Mouse (Mus musculus): ENCODE results near the gene Prkar1a. TPM values are rescaled to one million over a fixed set of nuclear protein-coding genes. Genes with fewer than 3 reads are reported as not detected.

Prkar1a gene
- 432 and 435 TPM in 2 replicates for polyA plus RNA-seq (2014; fragmentation: Nextera tagmentation; extraction: Ambion mirVana)

DNA sequence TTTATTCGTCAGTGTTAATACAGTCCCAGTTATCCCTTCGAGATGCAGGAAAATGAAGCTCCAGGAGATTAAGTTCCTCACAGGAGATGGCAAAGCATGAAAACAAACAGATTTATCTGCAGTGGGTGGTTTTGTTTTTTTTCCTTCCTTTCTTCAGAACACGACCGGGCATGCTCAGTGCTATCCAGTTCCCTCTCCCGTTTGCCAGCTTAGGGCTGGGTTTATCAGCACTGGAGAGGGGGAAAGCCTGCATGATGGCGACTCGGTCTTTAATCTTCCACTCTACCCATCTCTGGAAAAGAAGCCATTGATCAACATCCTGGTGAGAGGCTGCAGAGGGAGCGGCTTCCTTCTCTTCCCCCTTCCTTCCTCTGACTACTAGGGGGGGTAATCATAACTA, at the start of gene Prkar1a:
Prkar1a (plus strand) TSS at position 200 of the 400 bp plus-strand sequence.
- Histone ChIP-seq H3K9me3 (ENCODE audit: control insufficient read depth, low read length) (no peaks in the 10 kb centered on the region), H3K27me3 (replicated peaks; ENCODE audit: control insufficient read depth, insufficient read depth, low read length) (no peaks in the 10 kb centered on the region), H3K4me1 (ENCODE audit: control insufficient read depth, insufficient read depth, low read length) (peaks cover 23% of the 10 kb centered on the region), H3K4me2 (ENCODE audit: low read depth, low read length) (peak within 1 kb of the TSS; percentile 93), H3K4me3 (ENCODE audit: low read depth, low read length) (peak within 1 kb of the TSS; percentile 73), H3K9ac (ENCODE audit: low read depth, low read length) (peak within 1 kb of the TSS; percentile 98), H3K27ac (replicated peaks; ENCODE audit: low read depth, low read length) (peak within 1 kb of the TSS; percentile 97), H3K36me3 (ENCODE audit: control insufficient read depth, insufficient read depth, low read length) (peaks cover 10% of the 10 kb centered on the region)
- 19% methylated on average over 8 of the region's 8 CpGs for WGBS
- ATAC-seq (ENCODE audit: low read depth): no peak
- DNase-seq (ENCODE audit: low spot score): peak; percentile 26

- ATAC-seq (ENCODE audit: low read depth): no peak
- H3K9ac ChIP-seq (ENCODE audit: low read depth, low read length): no peak overlapping the region
- no peak overlapping the region for H3K27ac ChIP-seq (replicated peaks; ENCODE audit: low read depth, low read length)
- 82% methylated on average over 6 of the region's 6 CpGs for WGBS
- no peaks in the 10 kb centered on the region for H3K9me3 ChIP-seq (ENCODE audit: control insufficient read depth, low read length)
- H3K4me2 ChIP-seq (ENCODE audit: low read depth, low read length): no peak overlapping the region
- no peak for DNase-seq (ENCODE audit: low spot score)
- peaks cover 13% of the 10 kb centered on the region; the same call in 1 of the 2 replicates for H3K36me3 ChIP-seq (ENCODE audit: control insufficient read depth, insufficient read depth, low read length)
- H3K27me3 ChIP-seq (replicated peaks; ENCODE audit: control insufficient read depth, insufficient read depth, low read length): no peaks in the 10 kb centered on the region
- H3K4me1 ChIP-seq (ENCODE audit: control insufficient read depth, insufficient read depth, low read length): peaks cover 11% of the 10 kb centered on the region
- H3K4me3 ChIP-seq (ENCODE audit: low read depth, low read length): no peak overlapping the region
Observed at GRCm38 (mm10) chr11:109607600-109607999, 41.6 kb upstream of the Prkar1a start.

DNA sequence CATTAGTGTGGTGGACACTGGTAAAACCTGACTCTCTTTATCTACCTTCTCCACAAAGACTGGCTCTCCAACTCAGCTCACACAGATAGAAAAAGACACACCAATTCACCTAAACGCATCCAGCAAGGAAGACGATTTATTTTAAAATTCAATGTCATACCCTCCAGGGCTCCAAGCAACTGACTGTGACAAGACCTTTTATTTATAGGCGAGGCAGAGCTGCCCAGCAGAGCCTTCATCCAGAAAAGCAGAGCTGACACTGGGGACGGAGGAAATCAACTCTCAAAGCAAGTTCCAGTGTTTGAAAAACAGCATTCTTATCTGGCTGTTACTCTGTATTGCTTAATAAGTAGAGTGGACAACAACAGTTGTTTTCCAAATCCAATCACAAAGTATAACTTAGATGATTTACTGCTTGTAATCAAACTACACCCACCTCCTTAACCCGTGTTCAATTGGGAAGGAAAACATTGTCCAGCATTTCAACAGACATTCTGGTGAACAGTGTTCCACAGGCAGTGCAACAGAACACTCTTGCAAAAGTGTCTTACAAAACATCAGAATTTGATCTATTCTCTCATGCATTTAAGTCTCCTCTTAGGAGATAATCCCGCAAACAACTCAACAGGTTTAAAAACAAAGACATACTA, 40.1 kb upstream of the Prkar1a start:
- no peaks in the 10 kb centered on the region for H3K36me3 ChIP-seq (ENCODE audit: control insufficient read depth, insufficient read depth, low read length)
- DNase-seq (ENCODE audit: low spot score) (no peak), ATAC-seq (ENCODE audit: low read depth) (no peak)
- H3K4me1 ChIP-seq (ENCODE audit: control insufficient read depth, insufficient read depth, low read length): peaks cover 11% of the 10 kb centered on the region
- H3K9ac ChIP-seq (ENCODE audit: low read depth, low read length): no peak overlapping the region
- H3K27ac ChIP-seq (replicated peaks; ENCODE audit: low read depth, low read length): no peak overlapping the region
- WGBS: 64% methylated on average over 6 of the region's 6 CpGs
- no peaks in the 10 kb centered on the region for H3K27me3 ChIP-seq (replicated peaks; ENCODE audit: control insufficient read depth, insufficient read depth, low read length)
- no peaks in the 10 kb centered on the region for H3K9me3 ChIP-seq (ENCODE audit: control insufficient read depth, low read length)
- peak overlapping the region; percentile 64 for H3K4me2 ChIP-seq (ENCODE audit: low read depth, low read length)
- H3K4me3 ChIP-seq (ENCODE audit: low read depth, low read length): peak overlapping the region; percentile 11; the same call in 1 of the 2 replicates

GRCm38 (mm10) chr11:109610046-109610794, 39.0 kb upstream of the Prkar1a start:
- peaks cover 11% of the 10 kb centered on the region for H3K4me1 ChIP-seq (ENCODE audit: control insufficient read depth, insufficient read depth, low read length)
- 3% methylated on average over 9 of the region's 9 CpGs for WGBS
- H3K4me2 ChIP-seq (ENCODE audit: low read depth, low read length): peak overlapping the region; percentile 64
- peak overlapping the region; percentile 87 for H3K27ac ChIP-seq (replicated peaks; ENCODE audit: low read depth, low read length)
- no peaks in the 10 kb centered on the region for H3K36me3 ChIP-seq (ENCODE audit: control insufficient read depth, insufficient read depth, low read length)
- H3K9ac ChIP-seq (ENCODE audit: low read depth, low read length): peak overlapping the region; percentile 82
- ATAC-seq (ENCODE audit: low read depth) (no peak), DNase-seq (ENCODE audit: low spot score) (peak; percentile 46)
- H3K27me3 ChIP-seq (replicated peaks; ENCODE audit: control insufficient read depth, insufficient read depth, low read length): no peaks in the 10 kb centered on the region
- H3K9me3 ChIP-seq (ENCODE audit: control insufficient read depth, low read length): no peaks in the 10 kb centered on the region
- peak overlapping the region; percentile 80 for H3K4me3 ChIP-seq (ENCODE audit: low read depth, low read length)

- ATAC-seq (ENCODE audit: low read depth) (peak; percentile 28), DNase-seq (ENCODE audit: low spot score) (peak; percentile 57)
- H3K27me3 ChIP-seq (replicated peaks; ENCODE audit: control insufficient read depth, insufficient read depth, low read length): no peaks in the 10 kb centered on the region
- peak overlapping the region; percentile 82 for H3K9ac ChIP-seq (ENCODE audit: low read depth, low read length)
- peaks cover 11% of the 10 kb centered on the region for H3K4me1 ChIP-seq (ENCODE audit: control insufficient read depth, insufficient read depth, low read length)
- peak overlapping the region; percentile 64 for H3K4me2 ChIP-seq (ENCODE audit: low read depth, low read length)
- H3K36me3 ChIP-seq (ENCODE audit: control insufficient read depth, insufficient read depth, low read length): no peaks in the 10 kb centered on the region
- H3K9me3 ChIP-seq (ENCODE audit: control insufficient read depth, low read length): no peaks in the 10 kb centered on the region
- H3K4me3 ChIP-seq (ENCODE audit: low read depth, low read length): peak overlapping the region; percentile 80
- H3K27ac ChIP-seq (replicated peaks; ENCODE audit: low read depth, low read length): peak overlapping the region; percentile 87
- WGBS: 0% methylated on average over 20 of the region's 26 CpGs
Observed at GRCm38 (mm10) chr11:109610795-109611302, 38.4 kb upstream of the Prkar1a start.

GRCm38 (mm10) chr11:109611303-109612149, 37.7 kb upstream of the Prkar1a start, which contains the start of gene Wipi1:
Wipi1 (minus strand) TSS chr11:109611967.
- ATAC-seq (ENCODE audit: low read depth) (peak; percentile 95), DNase-seq (ENCODE audit: low spot score) (peak; percentile 99)
- WGBS: 0% methylated on average over 35 of the region's 58 CpGs
- Histone ChIP-seq H3K4me3 (ENCODE audit: low read depth, low read length) (peak within 1 kb of the TSS; percentile 80), H3K4me2 (ENCODE audit: low read depth, low read length) (peak within 1 kb of the TSS; percentile 64), H3K9ac (ENCODE audit: low read depth, low read length) (peak within 1 kb of the TSS; percentile 82), H3K27ac (replicated peaks; ENCODE audit: low read depth, low read length) (peak within 1 kb of the TSS; percentile 87), H3K27me3 (replicated peaks; ENCODE audit: control insufficient read depth, insufficient read depth, low read length) (no peaks in the 10 kb centered on the region), H3K9me3 (ENCODE audit: control insufficient read depth, low read length) (no peaks in the 10 kb centered on the region), H3K36me3 (ENCODE audit: control insufficient read depth, insufficient read depth, low read length) (no peaks in the 10 kb centered on the region), H3K4me1 (ENCODE audit: control insufficient read depth, insufficient read depth, low read length) (peaks cover 11% of the 10 kb centered on the region)

DNA sequence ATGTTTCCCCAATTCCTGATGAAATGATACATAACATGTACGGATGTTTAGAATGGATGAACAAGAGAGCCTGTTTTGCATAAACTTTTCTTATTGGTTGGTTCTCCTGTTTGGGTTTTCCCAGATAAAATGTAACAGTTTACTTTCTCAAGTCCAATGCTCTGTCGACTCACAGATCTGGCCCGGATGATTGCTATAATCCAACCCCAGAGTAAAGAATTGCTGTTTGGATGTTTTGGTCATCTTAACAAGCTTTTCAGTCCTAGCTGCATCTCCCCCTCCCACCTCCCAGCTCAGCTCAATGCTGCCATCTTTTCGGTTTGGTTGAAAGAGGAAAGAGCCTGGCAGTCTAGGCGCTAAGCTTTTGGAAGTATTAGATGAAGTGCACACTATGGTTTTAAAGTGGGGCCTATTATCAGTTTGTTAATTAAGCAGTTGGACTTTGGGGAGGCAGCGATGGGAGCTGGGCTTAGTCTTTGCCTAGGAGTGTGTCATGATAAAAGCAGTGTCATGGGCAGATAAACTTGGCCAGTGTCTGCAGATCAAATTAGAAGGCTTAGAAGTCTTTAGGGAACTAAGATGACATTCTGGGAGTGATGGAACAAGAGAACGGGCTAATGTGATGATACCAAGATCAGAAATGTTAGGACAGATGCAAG, 36.2 kb upstream of the Prkar1a start:
- H3K4me3 ChIP-seq (ENCODE audit: low read depth, low read length): no peak overlapping the region
- DNase-seq (ENCODE audit: low spot score) (no peak), ATAC-seq (ENCODE audit: low read depth) (no peak)
- H3K4me1 ChIP-seq (ENCODE audit: control insufficient read depth, insufficient read depth, low read length): peaks cover 11% of the 10 kb centered on the region
- WGBS: 64% methylated on average over 7 of the region's 7 CpGs
- no peaks in the 10 kb centered on the region for H3K36me3 ChIP-seq (ENCODE audit: control insufficient read depth, insufficient read depth, low read length)
- no peak overlapping the region for H3K4me2 ChIP-seq (ENCODE audit: low read depth, low read length)
- H3K27ac ChIP-seq (replicated peaks; ENCODE audit: low read depth, low read length): no peak overlapping the region
- H3K9me3 ChIP-seq (ENCODE audit: control insufficient read depth, low read length): no peaks in the 10 kb centered on the region
- H3K27me3 ChIP-seq (replicated peaks; ENCODE audit: control insufficient read depth, insufficient read depth, low read length): no peaks in the 10 kb centered on the region
- no peak overlapping the region for H3K9ac ChIP-seq (ENCODE audit: low read depth, low read length)

GRCm38 (mm10) chr11:109615286-109615685, 33.9 kb upstream of the Prkar1a start:
- DNase-seq (ENCODE audit: low spot score) (peak; percentile 60), ATAC-seq (ENCODE audit: low read depth) (no peak)
- peaks cover 2% of the 10 kb centered on the region for H3K4me1 ChIP-seq (ENCODE audit: control insufficient read depth, insufficient read depth, low read length)
- WGBS: 54% methylated on average over 9 of the region's 9 CpGs
- H3K9ac ChIP-seq (ENCODE audit: low read depth, low read length): no peak overlapping the region
- no peaks in the 10 kb centered on the region for H3K9me3 ChIP-seq (ENCODE audit: control insufficient read depth, low read length)
- H3K4me2 ChIP-seq (ENCODE audit: low read depth, low read length): no peak overlapping the region
- no peak overlapping the region for H3K27ac ChIP-seq (replicated peaks; ENCODE audit: low read depth, low read length)
- no peak overlapping the region for H3K4me3 ChIP-seq (ENCODE audit: low read depth, low read length)
- H3K36me3 ChIP-seq (ENCODE audit: control insufficient read depth, insufficient read depth, low read length): no peaks in the 10 kb centered on the region
- no peaks in the 10 kb centered on the region for H3K27me3 ChIP-seq (replicated peaks; ENCODE audit: control insufficient read depth, insufficient read depth, low read length)

Measured in embryonic facial prominence, embryonic 14.5 days (tissue).